Mouse (Mus musculus): ENCODE results near the gene Cdt1. TPM values are rescaled to one million over a fixed set of nuclear protein-coding genes. Genes with fewer than 3 reads are reported as not detected.
A peak's percentile ranks its signal among the peaks of the same experiment; 100 is the strongest.
"Not testable (repeated sequence)": the region's sequence is repeated elsewhere in the genome, so short reads cannot be mapped to it uniquely, and the experiment has no call there.

The Cdt1 gene
- polyA plus RNA-seq, 1 experiment from 2014 or later, result 50.3 TPM

GRCm38 (mm10) chr8:122568881-122569309 is 1.1 kb downstream of the Cdt1 start:
- H3K9ac ChIP-seq, result peak overlapping the region; percentile 94
- H3K4me3 ChIP-seq (ENCODE audit: low read depth, low read length), result peak overlapping the region; percentile 94
- peak overlapping the region; percentile 92 for H3K4me2 ChIP-seq
- no peak overlapping the region; the same call in 1 of the 2 replicates for H3K27ac ChIP-seq (ENCODE audit: low read depth)
- TF ChIP-seq CTCF (IDR thresholded peaks at IDR 0.05; ENCODE audit: low read depth), result peak; percentile 27; the same call in 1 of the 2 replicates
- DNase-seq (peak; percentile 41), ATAC-seq (ENCODE audit: insufficient read depth) (no peak)
- no peaks in the 10 kb centered on the region for H3K9me3 ChIP-seq (ENCODE audit: low read depth, low read length)
- peaks cover 17% of the 10 kb centered on the region for H3K4me1 ChIP-seq (ENCODE audit: insufficient read depth)
- H3K36me3 ChIP-seq (ENCODE audit: insufficient read depth), result peaks cover 48% of the 10 kb centered on the region
- WGBS, result 8% methylated on average over 10 of the region's 10 CpGs
- H3K27me3 ChIP-seq (ENCODE audit: insufficient read depth, low read length), result no peaks in the 10 kb centered on the region

- 0 out of 2 replicates have a peak, but pooled peaks have one; percentile 16 for TF ChIP-seq CTCF (IDR thresholded peaks at IDR 0.05; ENCODE audit: low read depth)
- WGBS, result 55% methylated on average over 9 of the region's 9 CpGs
- Histone ChIP-seq H3K4me1 (ENCODE audit: insufficient read depth) (peaks cover 17% of the 10 kb centered on the region), H3K9ac (peak overlapping the region; percentile 94), H3K9me3 (ENCODE audit: low read depth, low read length) (no peaks in the 10 kb centered on the region), H3K27ac (ENCODE audit: low read depth) (no peak overlapping the region; the same call in 1 of the 2 replicates), H3K27me3 (ENCODE audit: insufficient read depth, low read length) (no peaks in the 10 kb centered on the region), H3K4me2 (peak overlapping the region; percentile 92), H3K4me3 (ENCODE audit: low read depth, low read length) (peak overlapping the region; percentile 94), H3K36me3 (ENCODE audit: insufficient read depth) (peaks cover 53% of the 10 kb centered on the region)
- DNase-seq (no peak), ATAC-seq (ENCODE audit: insufficient read depth) (no peak)
Observed at GRCm38 (mm10) chr8:122569329-122569728, 1.5 kb downstream of the Cdt1 start.

DNA sequence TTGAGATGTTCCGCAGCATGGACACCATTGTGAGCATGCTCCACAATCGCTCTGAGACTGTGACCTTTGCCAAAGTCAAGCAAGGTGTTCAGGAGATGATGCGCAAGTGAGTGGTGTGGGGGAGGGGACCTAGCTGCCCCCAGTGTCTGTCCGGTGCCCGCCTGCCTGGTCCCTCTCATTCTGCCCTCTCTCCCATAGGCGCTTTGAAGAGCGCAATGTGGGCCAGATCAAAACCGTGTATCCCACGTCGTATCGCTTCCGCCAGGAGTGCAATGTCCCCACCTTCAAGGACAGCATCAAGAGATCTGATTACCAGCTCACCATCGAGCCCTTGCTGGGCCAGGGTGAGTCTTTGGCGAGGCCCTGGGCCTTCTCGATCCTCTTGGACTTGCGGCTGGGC is 2.2 kb downstream of the Cdt1 start:
- H3K27me3 ChIP-seq (ENCODE audit: insufficient read depth, low read length), result no peaks in the 10 kb centered on the region
- DNase-seq (no peak), ATAC-seq (ENCODE audit: insufficient read depth) (no peak)
- H3K9me3 ChIP-seq (ENCODE audit: low read depth, low read length), result no peaks in the 10 kb centered on the region
- peaks cover 58% of the 10 kb centered on the region for H3K36me3 ChIP-seq (ENCODE audit: insufficient read depth)
- no peak for TF ChIP-seq CTCF (IDR thresholded peaks at IDR 0.05; ENCODE audit: low read depth)
- no peak overlapping the region for H3K9ac ChIP-seq
- H3K4me3 ChIP-seq (ENCODE audit: low read depth, low read length), result no peak overlapping the region
- whole genome bisulfite sequencing, result 94% methylated on average over 16 of the region's 16 CpGs
- H3K4me2 ChIP-seq, result peak overlapping the region; percentile 92
- peaks cover 17% of the 10 kb centered on the region for H3K4me1 ChIP-seq (ENCODE audit: insufficient read depth)
- H3K27ac ChIP-seq (ENCODE audit: low read depth), result no peak overlapping the region

GRCm38 (mm10) chr8:122571153-122571552 is 3.3 kb downstream of the Cdt1 start:
- no peak overlapping the region for H3K9ac ChIP-seq
- H3K27me3 ChIP-seq (ENCODE audit: insufficient read depth, low read length), result no peaks in the 10 kb centered on the region
- no peak for DNase-seq
- TF ChIP-seq CTCF (IDR thresholded peaks at IDR 0.05; ENCODE audit: low read depth), result no peak
- H3K4me3 ChIP-seq (ENCODE audit: low read depth, low read length), result no peak overlapping the region
- no peaks in the 10 kb centered on the region for H3K9me3 ChIP-seq (ENCODE audit: low read depth, low read length)
- peaks cover 58% of the 10 kb centered on the region for H3K36me3 ChIP-seq (ENCODE audit: insufficient read depth)
- WGBS, result 86% methylated on average over 11 of the region's 11 CpGs
- ATAC-seq (ENCODE audit: insufficient read depth), result no peak
- no peak overlapping the region for H3K4me2 ChIP-seq
- no peak overlapping the region for H3K27ac ChIP-seq (ENCODE audit: low read depth)
- H3K4me1 ChIP-seq (ENCODE audit: insufficient read depth), result peaks cover 24% of the 10 kb centered on the region

DNA sequence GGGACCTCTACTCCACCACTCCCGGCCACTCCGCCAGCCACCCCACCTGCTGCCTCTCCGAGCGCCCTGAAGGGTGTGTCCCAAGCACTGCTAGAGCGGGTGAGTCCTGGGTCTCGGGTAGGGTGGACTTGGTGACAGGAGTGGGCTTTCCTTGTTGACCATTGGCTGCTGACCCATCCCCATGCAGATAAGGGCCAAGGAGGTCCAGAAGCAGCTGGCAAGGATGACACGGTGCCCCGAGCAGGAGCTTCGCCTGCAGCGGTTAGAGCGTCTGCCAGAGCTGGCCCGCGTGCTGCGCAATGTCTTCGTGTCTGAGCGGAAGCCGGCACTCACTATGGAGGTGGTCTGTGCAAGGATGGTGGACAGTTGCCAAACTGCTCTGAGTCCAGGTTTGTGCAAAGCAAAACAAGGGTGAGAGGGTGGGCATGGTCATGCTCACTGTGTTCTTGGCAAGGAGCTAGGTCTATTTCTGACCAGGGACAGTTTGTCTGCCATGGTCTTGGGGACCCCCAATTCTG is 4.0 kb downstream of the Cdt1 start:
- peaks cover 18% of the 10 kb centered on the region for H3K4me1 ChIP-seq (ENCODE audit: insufficient read depth)
- ATAC-seq (ENCODE audit: insufficient read depth), result no peak
- no peak overlapping the region for H3K27ac ChIP-seq (ENCODE audit: low read depth)
- WGBS, result 91% methylated on average over 17 of the region's 17 CpGs
- no peak overlapping the region for H3K4me2 ChIP-seq
- H3K36me3 ChIP-seq (ENCODE audit: insufficient read depth), result peaks cover 58% of the 10 kb centered on the region
- DNase-seq, result no peak
- H3K9ac ChIP-seq, result no peak overlapping the region
- H3K4me3 ChIP-seq (ENCODE audit: low read depth, low read length), result no peak overlapping the region
- TF ChIP-seq CTCF (IDR thresholded peaks at IDR 0.05; ENCODE audit: low read depth), result no peak
- H3K9me3 ChIP-seq (ENCODE audit: low read depth, low read length), result no peaks in the 10 kb centered on the region
- H3K27me3 ChIP-seq (ENCODE audit: insufficient read depth, low read length), result no peaks in the 10 kb centered on the region

DNA sequence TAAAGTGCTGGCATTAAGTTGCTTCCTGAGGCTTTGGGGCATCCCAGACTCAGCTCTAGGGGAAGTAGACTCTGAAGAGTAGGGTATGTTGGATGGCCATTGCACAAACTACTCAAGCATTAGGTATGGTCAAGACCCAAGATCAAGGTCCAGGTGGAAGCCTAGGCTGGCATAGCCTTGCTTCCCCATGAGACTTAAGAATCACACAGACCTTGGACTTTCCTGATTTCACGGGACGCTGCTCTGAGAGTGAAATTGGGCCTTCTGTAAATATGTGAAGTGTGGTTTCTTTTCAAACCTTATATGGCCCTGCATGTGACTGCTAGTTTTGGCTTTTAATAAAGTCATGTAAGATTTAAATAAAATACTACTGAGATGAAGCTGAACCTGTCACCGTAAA is 4.9 kb downstream of the Cdt1 start:
- no peak for TF ChIP-seq CTCF (IDR thresholded peaks at IDR 0.05; ENCODE audit: low read depth)
- no peaks in the 10 kb centered on the region for H3K9me3 ChIP-seq (ENCODE audit: low read depth, low read length)
- H3K27ac ChIP-seq (ENCODE audit: low read depth), result no peak overlapping the region
- no peak overlapping the region for H3K4me2 ChIP-seq
- H3K36me3 ChIP-seq (ENCODE audit: insufficient read depth), result peaks cover 58% of the 10 kb centered on the region
- ATAC-seq (ENCODE audit: insufficient read depth) (no peak), DNase-seq (no peak)
- H3K9ac ChIP-seq, result no peak overlapping the region
- peaks cover 14% of the 10 kb centered on the region for H3K4me1 ChIP-seq (ENCODE audit: insufficient read depth)
- WGBS, result 78% methylated on average over 3 of the region's 3 CpGs
- no peaks in the 10 kb centered on the region for H3K27me3 ChIP-seq (ENCODE audit: insufficient read depth, low read length)
- H3K4me3 ChIP-seq (ENCODE audit: low read depth, low read length), result no peak overlapping the region

DNA sequence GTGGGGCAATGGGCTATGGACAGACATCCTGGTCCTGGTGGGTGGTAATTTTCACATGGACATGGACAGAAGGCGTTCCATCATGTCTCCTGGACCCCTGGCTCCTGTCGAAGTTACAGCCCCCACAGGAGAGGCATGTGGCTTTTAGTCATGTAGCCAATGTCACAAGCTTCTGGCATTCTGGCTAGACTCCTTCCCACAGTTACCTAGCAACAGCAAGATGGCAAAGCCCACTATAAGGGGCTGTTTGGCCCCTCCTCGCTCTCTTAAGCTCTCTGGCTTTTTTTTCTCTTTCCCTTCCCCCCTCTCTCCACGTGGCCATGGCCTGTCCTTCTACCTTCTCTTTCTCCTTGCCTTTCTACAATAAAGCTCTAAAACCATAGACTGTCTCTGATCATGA is 5.4 kb downstream of the Cdt1 start:
- not testable (repeated sequence) for DNase-seq; H3K4me3 ChIP-seq (ENCODE audit: low read depth, low read length); H3K9me3 ChIP-seq (ENCODE audit: low read depth, low read length); H3K27ac ChIP-seq (ENCODE audit: low read depth); H3K4me2 ChIP-seq; H3K27me3 ChIP-seq (ENCODE audit: insufficient read depth, low read length); H3K9ac ChIP-seq; ATAC-seq (ENCODE audit: insufficient read depth)
- Histone ChIP-seq H3K36me3 (ENCODE audit: insufficient read depth) (peaks cover 58% of the 10 kb centered on the region), H3K4me1 (ENCODE audit: insufficient read depth) (peaks cover 14% of the 10 kb centered on the region)
- WGBS, result 54% methylated on average over 4 of the region's 4 CpGs

Measured in lung, embryonic 14.5 days (tissue).